Mouse (Mus musculus): ENCODE results near the gene Gm2a. TPM values are rescaled to one million over a fixed set of nuclear protein-coding genes. Genes with fewer than 3 reads are reported as not detected.

The Gm2a gene
- polyA plus RNA-seq, 1 experiment: 20.8 TPM

DNA sequence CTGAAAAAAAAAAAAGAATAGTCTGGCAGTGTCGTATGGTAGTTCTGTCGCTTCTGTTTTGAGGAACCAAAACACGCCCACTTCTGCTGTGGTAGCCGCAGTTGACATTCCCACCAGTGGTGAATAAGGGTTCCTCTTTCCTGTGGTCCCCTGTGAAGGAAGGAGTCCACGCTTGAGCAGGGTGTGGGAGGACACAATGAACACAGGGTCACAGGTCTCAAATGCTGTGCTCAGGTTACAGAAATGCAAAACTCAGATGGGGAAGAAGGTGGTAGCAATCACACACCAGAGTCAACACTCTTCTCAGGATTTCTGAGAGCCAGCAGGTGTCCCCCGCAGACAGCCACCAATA is 57.1 kb downstream of the Gm2a start:
- Histone ChIP-seq H3K4me1 (ENCODE audit: control insufficient read depth, insufficient read depth, low read length) (peaks cover 2% of the 10 kb centered on the region; the same call in 1 of the 2 replicates), H3K27ac (ENCODE audit: control insufficient read depth, insufficient read depth, low read depth, low read length, poor library complexity) (peak overlapping the region; percentile 68; the same call in 1 of the 2 replicates)
- WGBS: 4% methylated on average over 6 of the region's 6 CpGs

GRCm38 (mm10) chr11:55158785-55159359 is 61.0 kb downstream of the Gm2a start:
- TF ChIP-seq POLR2A (IDR thresholded peaks at IDR 0.05; ENCODE audit: borderline replicate concordance, control insufficient read depth, low read depth, low read length) (no peak), CTCF (IDR thresholded peaks at IDR 0.05; ENCODE audit: control insufficient read depth, insufficient read depth, low read length) (peak; percentile 78)
- Histone ChIP-seq H3K4me3 (replicated peaks; ENCODE audit: control insufficient read depth, low read depth, low read length) (no peak overlapping the region), H3K4me1 (ENCODE audit: control insufficient read depth, insufficient read depth, low read length) (peaks cover 2% of the 10 kb centered on the region; the same call in 1 of the 2 replicates), H3K27ac (ENCODE audit: control insufficient read depth, insufficient read depth, low read depth, low read length, poor library complexity) (no peak overlapping the region)
- 49% methylated on average over 13 of the region's 13 CpGs for WGBS

More for the DNA sequence above, 57.1 kb downstream of the Gm2a start:
- H3K4me3 ChIP-seq (replicated peaks; ENCODE audit: control insufficient read depth, low read depth, low read length): no peak overlapping the region
- TF ChIP-seq POLR2A (IDR thresholded peaks at IDR 0.05; ENCODE audit: borderline replicate concordance, control insufficient read depth, low read depth, low read length) (no peak), CTCF (IDR thresholded peaks at IDR 0.05; ENCODE audit: control insufficient read depth, insufficient read depth, low read length) (no peak)

Other genes with a start within 250 kb of the Gm2a start
- gene Lyrm7, start 237.2 kb upstream of the Gm2a start, polyA plus RNA-seq (2011; ENCODE audit: insufficient read depth, insufficient read length, low replicate concordance, missing spikeins): 2.2 and 11.4 TPM in 2 replicates
- gene Hint1, start 231.7 kb upstream of the Gm2a start, polyA plus RNA-seq (2011; ENCODE audit: insufficient read depth, insufficient read length, low replicate concordance, missing spikeins): 192 and 249 TPM in 2 replicates
- 86.6 and 132 TPM in 2 replicates for gene Gpx3, start 195.7 kb upstream of the Gm2a start, polyA plus RNA-seq (2011; ENCODE audit: insufficient read depth, insufficient read length, low replicate concordance, missing spikeins)
- 10.1 and 22.5 TPM in 2 replicates for gene Tnip1, start 135.2 kb upstream of the Gm2a start, polyA plus RNA-seq (2011; ENCODE audit: insufficient read depth, insufficient read length, low replicate concordance, missing spikeins)
- 17.6 and 30.5 TPM in 2 replicates for gene Anxa6, start 64.7 kb upstream of the Gm2a start, polyA plus RNA-seq (2011; ENCODE audit: insufficient read depth, insufficient read length, low replicate concordance, missing spikeins)
- 2.8 and 7.7 TPM in 2 replicates for gene Ccdc69, start 20.0 kb upstream of the Gm2a start, polyA plus RNA-seq (2011; ENCODE audit: insufficient read depth, insufficient read length, low replicate concordance, missing spikeins)
- gene Slc36a3, start 53.6 kb downstream of the Gm2a start, polyA plus RNA-seq (2011; ENCODE audit: insufficient read depth, insufficient read length, low replicate concordance, missing spikeins): not detected in 2 replicates
- 0.85 and 4.3 TPM in 2 replicates for gene Slc36a2, start 87.0 kb downstream of the Gm2a start, polyA plus RNA-seq (2011; ENCODE audit: insufficient read depth, insufficient read length, low replicate concordance, missing spikeins)
- gene Slc36a1, start 106.2 kb downstream of the Gm2a start, polyA plus RNA-seq (2011; ENCODE audit: insufficient read depth, insufficient read length, low replicate concordance, missing spikeins): 6.9 and 19.1 TPM in 2 replicates
- not detected in 2 replicates for gene Fat2, start 238.4 kb downstream of the Gm2a start, polyA plus RNA-seq (2011; ENCODE audit: insufficient read depth, insufficient read length, low replicate concordance, missing spikeins)

All from bone marrow, adult 2 months (tissue).